Mouse (Mus musculus): ENCODE results near the gene Gprin3. TPM values are rescaled to one million over a fixed set of nuclear protein-coding genes. Genes with fewer than 3 reads are reported as not detected.

Gene Gprin3
- 19.3 TPM for polyA plus RNA-seq (2017; shearing (Covaris generic))

DNA sequence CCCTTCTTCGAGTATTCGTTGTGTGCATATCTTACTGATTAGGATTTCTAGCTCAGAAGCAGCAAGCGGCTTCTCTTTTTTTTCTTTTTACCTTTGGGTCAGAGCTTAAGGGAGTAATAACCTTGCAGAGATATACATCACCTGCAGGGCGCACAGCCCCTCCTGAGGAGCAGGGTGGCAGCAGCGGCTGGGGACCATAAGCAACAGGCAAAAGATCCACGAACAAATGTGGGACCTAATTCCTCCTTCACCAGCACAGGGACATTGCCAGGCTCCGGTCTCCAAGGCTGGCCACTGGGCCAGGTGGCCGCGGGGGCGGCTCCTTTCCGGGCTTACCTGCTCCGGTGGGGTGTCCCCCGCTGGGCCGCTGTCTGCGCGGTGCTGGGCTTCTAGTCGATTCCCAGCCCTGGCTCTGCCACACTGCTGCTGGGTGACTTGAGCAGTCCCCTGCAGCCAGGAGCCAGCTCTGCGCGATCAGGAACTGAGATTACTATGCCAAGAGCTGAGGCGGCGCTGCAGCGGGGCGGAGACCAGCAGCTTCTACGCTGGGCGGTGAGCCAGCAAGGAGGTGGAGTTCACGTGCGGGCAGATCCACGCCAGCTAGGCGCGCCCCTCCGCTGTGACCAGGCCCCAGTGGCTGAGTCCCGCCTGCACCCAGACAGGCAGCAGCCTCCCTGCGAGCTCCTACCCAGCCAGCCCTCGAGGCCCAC lies at the start of gene Gprin3:
TSS of gene Gprin3 (minus strand) at position 471 of the 710 bp plus-strand sequence.

Other genes with a start within 250 kb of the Gprin3 start
- gene Tigd2, start 217.4 kb downstream of the Gprin3 start, polyA plus RNA-seq (2017; shearing (Covaris generic)) = 21.9 TPM

Data from CD4-positive, CD25-positive, alpha-beta regulatory T cell, adult 9 weeks (primary cell).